Mouse (Mus musculus): ENCODE results near the gene Cptp. TPM values are rescaled to one million over a fixed set of nuclear protein-coding genes. Genes with fewer than 3 reads are reported as not detected.

The Cptp gene
- polyA plus RNA-seq, 1 experiment from 2014 or later, result 8.1 TPM

GRCm38 (mm10) chr4:155895826-155896225 lies 26.6 kb upstream of the Cptp start:
- Histone ChIP-seq H3K4me1 (ENCODE audit: insufficient read depth) (peaks cover 37% of the 10 kb centered on the region), H3K9me3 (ENCODE audit: low read length) (no peaks in the 10 kb centered on the region), H3K36me3 (replicated peaks; ENCODE audit: insufficient read depth, low read length) (peaks cover 31% of the 10 kb centered on the region), H3K27me3 (ENCODE audit: insufficient read depth, low read length) (no peaks in the 10 kb centered on the region), H3K4me2 (ENCODE audit: low read depth, low read length) (no peak overlapping the region), H3K4me3 (ENCODE audit: low read depth, low read length) (no peak overlapping the region), H3K9ac (replicated peaks) (no peak overlapping the region), H3K27ac (ENCODE audit: low read depth) (no peak overlapping the region)
- 80% methylated on average over 4 of the region's 4 CpGs for WGBS (ENCODE audit: insufficient replicate concordance)
- no peak for DNase-seq
- TF ChIP-seq CTCF (IDR thresholded peaks at IDR 0.05; ENCODE audit: low read depth) (no peak), EP300 (IDR thresholded peaks at IDR 0.05; ENCODE audit: low read depth) (no peak)
- ATAC-seq, result no peak

GRCm38 (mm10) chr4:155895216-155895615 lies 26.0 kb upstream of the Cptp start:
- peak overlapping the region; percentile 99 for H3K4me2 ChIP-seq (ENCODE audit: low read depth, low read length)
- ATAC-seq, result no peak
- no peak overlapping the region for H3K27ac ChIP-seq (ENCODE audit: low read depth)
- no peak for DNase-seq
- 58% methylated on average over 6 of the region's 6 CpGs for WGBS (ENCODE audit: insufficient replicate concordance)
- H3K4me3 ChIP-seq (ENCODE audit: low read depth, low read length), result no peak overlapping the region
- no peaks in the 10 kb centered on the region for H3K27me3 ChIP-seq (ENCODE audit: insufficient read depth, low read length)
- TF ChIP-seq CTCF (IDR thresholded peaks at IDR 0.05; ENCODE audit: low read depth) (no peak), EP300 (IDR thresholded peaks at IDR 0.05; ENCODE audit: low read depth) (no peak)
- H3K4me1 ChIP-seq (ENCODE audit: insufficient read depth), result peaks cover 43% of the 10 kb centered on the region
- peaks cover 29% of the 10 kb centered on the region for H3K36me3 ChIP-seq (replicated peaks; ENCODE audit: insufficient read depth, low read length)
- no peaks in the 10 kb centered on the region for H3K9me3 ChIP-seq (ENCODE audit: low read length)
- H3K9ac ChIP-seq (replicated peaks), result no peak overlapping the region

GRCm38 (mm10) chr4:155894311-155894881 lies 25.2 kb upstream of the Cptp start:
- WGBS (ENCODE audit: insufficient replicate concordance), result 24% methylated on average over 8 of the region's 8 CpGs
- H3K4me1 ChIP-seq (ENCODE audit: insufficient read depth), result peaks cover 44% of the 10 kb centered on the region
- DNase-seq, result peak; percentile 66

GRCm38 (mm10) chr4:155893212-155893690 lies 24.0 kb upstream of the Cptp start:
- Histone ChIP-seq H3K9me3 (ENCODE audit: low read length) (no peaks in the 10 kb centered on the region), H3K9ac (replicated peaks) (no peak overlapping the region; the same call in 1 of the 2 replicates), H3K4me3 (ENCODE audit: low read depth, low read length) (peak overlapping the region; percentile 95), H3K36me3 (replicated peaks; ENCODE audit: insufficient read depth, low read length) (peaks cover 23% of the 10 kb centered on the region), H3K27me3 (ENCODE audit: insufficient read depth, low read length) (no peaks in the 10 kb centered on the region), H3K4me2 (ENCODE audit: low read depth, low read length) (peak overlapping the region; percentile 99), H3K27ac (ENCODE audit: low read depth) (no peak overlapping the region), H3K4me1 (ENCODE audit: insufficient read depth) (peaks cover 44% of the 10 kb centered on the region)
- DNase-seq (no peak), ATAC-seq (no peak)
- 69% methylated on average over 8 of the region's 8 CpGs for WGBS (ENCODE audit: insufficient replicate concordance)
- TF ChIP-seq CTCF (IDR thresholded peaks at IDR 0.05; ENCODE audit: low read depth) (no peak), EP300 (IDR thresholded peaks at IDR 0.05; ENCODE audit: low read depth) (no peak)

More at GRCm38 (mm10) chr4:155894311-155894881, 25.2 kb upstream of the Cptp start:
- Histone ChIP-seq H3K27me3 (ENCODE audit: insufficient read depth, low read length) (no peaks in the 10 kb centered on the region), H3K27ac (ENCODE audit: low read depth) (peak overlapping the region; percentile 23), H3K4me3 (ENCODE audit: low read depth, low read length) (peak overlapping the region; percentile 30), H3K9ac (replicated peaks) (peak overlapping the region; percentile 31; the same call in 1 of the 2 replicates), H3K4me2 (ENCODE audit: low read depth, low read length) (peak overlapping the region; percentile 99), H3K36me3 (replicated peaks; ENCODE audit: insufficient read depth, low read length) (peaks cover 21% of the 10 kb centered on the region), H3K9me3 (ENCODE audit: low read length) (no peaks in the 10 kb centered on the region)
- TF ChIP-seq EP300 (IDR thresholded peaks at IDR 0.05; ENCODE audit: low read depth) (no peak), CTCF (IDR thresholded peaks at IDR 0.05; ENCODE audit: low read depth) (no peak)
- no peak for ATAC-seq

- peak overlapping the region; percentile 100 for H3K27ac ChIP-seq (ENCODE audit: low read depth)
- 5% methylated on average over 36 of the region's 37 CpGs for WGBS (ENCODE audit: insufficient replicate concordance)
Measured at GRCm38 (mm10) chr4:155892438-155893211, 23.4 kb upstream of the Cptp start.

GRCm38 (mm10) chr4:155892017-155892416 lies 22.8 kb upstream of the Cptp start:
- Histone ChIP-seq H3K4me2 (ENCODE audit: low read depth, low read length) (peak overlapping the region; percentile 99), H3K4me3 (ENCODE audit: low read depth, low read length) (peak overlapping the region; percentile 95), H3K36me3 (replicated peaks; ENCODE audit: insufficient read depth, low read length) (peaks cover 34% of the 10 kb centered on the region), H3K27ac (ENCODE audit: low read depth) (peak overlapping the region; percentile 100), H3K9ac (replicated peaks) (peak overlapping the region; percentile 98), H3K27me3 (ENCODE audit: insufficient read depth, low read length) (no peaks in the 10 kb centered on the region), H3K4me1 (ENCODE audit: insufficient read depth) (peaks cover 44% of the 10 kb centered on the region), H3K9me3 (ENCODE audit: low read length) (no peaks in the 10 kb centered on the region)
- DNase-seq (peak; percentile 91), ATAC-seq (peak; percentile 92)
- WGBS (ENCODE audit: insufficient replicate concordance), result 0% methylated on average over 40 of the region's 56 CpGs
- TF ChIP-seq EP300 (IDR thresholded peaks at IDR 0.05; ENCODE audit: low read depth) (no peak), CTCF (IDR thresholded peaks at IDR 0.05; ENCODE audit: low read depth) (peak; percentile 44)

More at GRCm38 (mm10) chr4:155892438-155893211, 23.4 kb upstream of the Cptp start:
- H3K27me3 ChIP-seq (ENCODE audit: insufficient read depth, low read length), result no peaks in the 10 kb centered on the region
- H3K4me1 ChIP-seq (ENCODE audit: insufficient read depth), result peaks cover 44% of the 10 kb centered on the region
- H3K36me3 ChIP-seq (replicated peaks; ENCODE audit: insufficient read depth, low read length), result peaks cover 29% of the 10 kb centered on the region
- peak overlapping the region; percentile 99 for H3K4me2 ChIP-seq (ENCODE audit: low read depth, low read length)
- TF ChIP-seq EP300 (IDR thresholded peaks at IDR 0.05; ENCODE audit: low read depth), result no peak
- no peak for TF ChIP-seq CTCF (IDR thresholded peaks at IDR 0.05; ENCODE audit: low read depth)
- ATAC-seq, result peak; percentile 22
- DNase-seq, result peak; percentile 54
- H3K9ac ChIP-seq (replicated peaks), result peak overlapping the region; percentile 98
- H3K4me3 ChIP-seq (ENCODE audit: low read depth, low read length), result peak overlapping the region; percentile 95
- no peaks in the 10 kb centered on the region for H3K9me3 ChIP-seq (ENCODE audit: low read length)

All from liver, postnatal 0 days (tissue).